Mouse (Mus musculus) A20 (cell line): ENCODE measurements around the gene Dtl.

Source experiments
- DNase-seq: peaks from one replicate; pipeline ENCODE4 v3.0.0-alpha.2; 2011; ENCODE audit warnings: low read depth, low spot score

Gene Dtl

GRCm38 (mm10) chr1:191575458-191576247, at the start of gene Dtl, which contains the start of gene Ints7:
Gene Dtl (minus strand): TSS chr1:191575544.
Gene Ints7 (plus strand): TSS chr1:191575636.
- DNase-seq = peak; percentile 100

GRCm38 (mm10) chr1:191625026-191625425, 49.7 kb upstream of the Dtl start:
- no peak for DNase-seq

- DNase-seq = peak; percentile 30
Observed at GRCm38 (mm10) chr1:191624492-191624891, 49.1 kb upstream of the Dtl start.

GRCm38 (mm10) chr1:191622801-191623200, 47.5 kb upstream of the Dtl start:
- DNase-seq = no peak

- no peak for DNase-seq
Observed at GRCm38 (mm10) chr1:191621096-191621495, 45.8 kb upstream of the Dtl start.

GRCm38 (mm10) chr1:191618067-191618766, 42.9 kb upstream of the Dtl start:
- DNase-seq = no peak

GRCm38 (mm10) chr1:191617589-191617988, 42.2 kb upstream of the Dtl start:
- no peak for DNase-seq

GRCm38 (mm10) chr1:191616245-191616644, 40.9 kb upstream of the Dtl start:
- DNase-seq = no peak

GRCm38 (mm10) chr1:191612877-191613276, 37.5 kb upstream of the Dtl start:
- no peak for DNase-seq

GRCm38 (mm10) chr1:191611686-191612085, 36.3 kb upstream of the Dtl start:
- DNase-seq = no peak

GRCm38 (mm10) chr1:191610357-191610756, 35.0 kb upstream of the Dtl start:
- DNase-seq = no peak

- DNase-seq = peak; percentile 41
Observed at GRCm38 (mm10) chr1:191609578-191609977, 34.2 kb upstream of the Dtl start.

- no peak for DNase-seq
Observed at GRCm38 (mm10) chr1:191609051-191609450, 33.7 kb upstream of the Dtl start.

- DNase-seq = no peak
Observed at GRCm38 (mm10) chr1:191604690-191605089, 29.3 kb upstream of the Dtl start.

GRCm38 (mm10) chr1:191599210-191599609, 23.9 kb upstream of the Dtl start:
- no peak for DNase-seq

- DNase-seq = no peak
Observed at GRCm38 (mm10) chr1:191596076-191596475, 20.7 kb upstream of the Dtl start.

- no peak for DNase-seq
Observed at GRCm38 (mm10) chr1:191592016-191592720, 16.8 kb upstream of the Dtl start.

- DNase-seq = no peak
Observed at GRCm38 (mm10) chr1:191588749-191589148, 13.4 kb upstream of the Dtl start.

GRCm38 (mm10) chr1:191587062-191587461, 11.7 kb upstream of the Dtl start:
- no peak for DNase-seq

- peak; percentile 52 for DNase-seq
Observed at GRCm38 (mm10) chr1:191585704-191586103, 10.4 kb upstream of the Dtl start.

- DNase-seq = no peak
Observed at GRCm38 (mm10) chr1:191584483-191584882, 9.1 kb upstream of the Dtl start.

GRCm38 (mm10) chr1:191583836-191584235, 8.5 kb upstream of the Dtl start:
- DNase-seq = no peak
